Mouse (Mus musculus) adrenal gland, adult 18-20 months (tissue): ENCODE measurements around the gene Zbtb20. TPM values are rescaled to one million over a fixed set of nuclear protein-coding genes. Genes with fewer than 3 reads are reported as not detected.

Experiments used
- DNase-seq, 2 experiments: peaks; one replicate each; pipeline ENCODE4 v3.0.0; 2021 to 2022; ENCODE audit warnings: low spot score in 2 of 2
- total RNA-seq, 2 experiments: library from RNA; stranded (reverse); gene quantifications; 1 replicate in 1 of 2; 2 replicates in 1 of 2; pipeline ENCODE4 v1.2.3; 2021

The Zbtb20 gene
- total RNA-seq, 2 experiments from 2014 or later, result 101 to 109 TPM

DNA sequence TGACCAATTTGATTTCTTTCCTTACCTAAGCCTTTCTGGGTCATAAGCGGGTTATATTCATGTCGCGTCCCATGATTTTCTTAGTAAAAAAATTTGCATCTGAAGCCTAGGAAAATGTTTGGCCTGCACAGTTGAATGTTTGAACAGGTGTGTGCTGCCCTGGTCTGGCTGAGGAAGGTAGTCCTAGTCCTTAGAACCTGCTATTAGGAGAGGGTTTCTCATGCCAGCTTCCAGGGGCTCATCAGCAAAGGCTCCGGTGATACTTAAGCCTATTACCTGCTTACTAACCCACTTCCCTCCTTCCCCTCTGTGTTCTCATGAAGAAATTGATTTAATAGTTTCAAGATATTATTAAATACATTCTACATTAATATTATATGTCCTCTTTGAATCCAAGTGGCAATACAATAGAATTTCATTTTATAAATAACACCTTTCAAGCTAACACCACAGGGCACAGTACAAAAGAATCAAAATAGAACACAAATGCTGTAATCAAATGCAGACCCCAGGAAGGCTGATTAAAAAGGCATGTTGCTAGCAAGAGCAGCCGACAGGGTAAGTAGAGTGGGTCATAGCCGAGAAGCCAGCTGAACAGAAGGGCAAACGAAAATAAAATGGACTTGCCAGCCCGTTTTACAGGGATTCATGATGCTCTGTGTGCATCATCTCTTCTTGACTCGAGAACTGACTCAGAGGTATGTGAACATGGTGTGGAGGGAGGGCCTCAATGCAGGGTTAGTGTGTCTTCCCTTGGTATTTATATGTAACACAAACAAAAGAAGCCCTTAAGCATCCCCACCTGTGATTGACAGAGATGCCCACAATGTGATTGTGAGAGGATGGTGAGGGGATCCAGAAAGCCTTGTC, 480.3 kb downstream of the Zbtb20 start:
- DNase-seq, result no peak

- DNase-seq, result no peak
Measured at GRCm38 (mm10) chr16:43359546-43359945, 483.9 kb downstream of the Zbtb20 start.

GRCm38 (mm10) chr16:43360112-43360511, 484.4 kb downstream of the Zbtb20 start:
- DNase-seq, result no peak

GRCm38 (mm10) chr16:43360838-43361480, 485.3 kb downstream of the Zbtb20 start:
- DNase-seq, result no peak

GRCm38 (mm10) chr16:43362651-43363300, 487.1 kb downstream of the Zbtb20 start:
- DNase-seq, result peak; percentile 63 to 74

GRCm38 (mm10) chr16:43363316-43363715, 487.6 kb downstream of the Zbtb20 start:
- no peak for DNase-seq

GRCm38 (mm10) chr16:43363751-43364515, 488.3 kb downstream of the Zbtb20 start:
- DNase-seq, result peak; percentile 52 to 64

DNA sequence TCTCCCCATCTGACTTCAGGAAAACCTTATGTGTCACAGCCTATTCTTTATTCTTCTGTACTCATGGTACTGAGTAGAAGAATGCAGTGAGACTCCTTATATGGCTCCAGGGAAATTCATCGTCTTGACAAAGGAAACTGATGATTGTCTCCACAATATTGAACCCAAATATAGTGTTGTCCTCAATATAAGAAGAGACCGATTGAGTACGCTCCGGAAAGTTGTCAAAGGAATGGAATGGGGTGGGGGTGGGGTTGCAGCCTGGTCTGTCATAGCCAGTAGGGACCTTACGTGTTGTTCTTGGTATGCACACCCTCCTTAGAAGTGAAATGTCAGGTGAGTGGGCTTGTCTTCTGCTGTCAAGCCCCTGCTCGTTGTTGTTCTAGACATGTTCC, 488.8 kb downstream of the Zbtb20 start:
- DNase-seq, result no peak

GRCm38 (mm10) chr16:43365277-43365676, 489.6 kb downstream of the Zbtb20 start:
- DNase-seq, result no peak

DNA sequence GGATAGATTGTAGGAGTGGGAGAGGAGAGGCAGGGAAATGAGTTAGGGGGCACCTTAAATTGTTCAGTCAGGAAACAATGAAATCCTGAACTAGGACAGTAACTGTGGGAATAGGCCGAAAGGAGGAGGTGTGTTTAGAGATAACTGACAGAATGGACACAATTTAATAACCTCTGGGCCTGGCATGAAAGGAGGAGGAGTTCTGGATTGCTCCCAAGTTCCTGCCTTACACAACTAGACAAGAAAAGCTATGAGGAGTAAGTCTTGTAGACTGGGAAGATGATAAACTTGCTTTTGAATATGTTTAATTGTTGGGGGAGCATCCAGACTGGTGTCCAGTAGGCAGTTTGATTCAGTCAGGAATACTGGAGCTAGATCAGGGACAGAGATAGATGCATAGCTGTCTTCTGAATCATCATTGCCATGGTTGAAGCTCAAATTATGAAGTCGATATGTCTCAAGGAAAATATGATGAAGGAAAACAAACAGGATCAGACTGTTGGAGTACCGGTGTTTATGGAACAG, 494.9 kb downstream of the Zbtb20 start:
- no peak for DNase-seq

DNA sequence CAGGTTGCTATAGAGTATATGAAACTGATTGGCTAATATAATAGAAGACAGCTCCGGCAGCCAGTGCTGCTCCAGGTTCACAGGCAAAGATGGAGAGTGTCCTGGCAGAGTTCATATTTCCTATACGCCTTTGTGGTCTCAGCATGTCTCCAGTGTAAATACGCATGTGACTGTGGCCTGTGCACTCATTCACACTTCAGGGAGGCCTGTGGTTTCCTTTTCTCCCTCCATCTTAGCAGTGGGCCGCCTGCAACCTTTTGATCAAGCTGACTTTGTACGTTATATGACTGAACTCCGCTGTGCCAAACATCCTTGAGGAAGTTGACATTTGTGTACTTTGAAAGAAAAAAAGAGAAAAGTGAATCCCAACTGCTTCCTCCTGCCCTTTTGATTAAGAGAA, 501.1 kb downstream of the Zbtb20 start:
- DNase-seq, result no peak

GRCm38 (mm10) chr16:43379351-43380325, 504.0 kb downstream of the Zbtb20 start:
- DNase-seq, result no peak

- DNase-seq, result no peak
Measured at GRCm38 (mm10) chr16:43381183-43381582, 505.5 kb downstream of the Zbtb20 start.

- DNase-seq, result no peak
Measured at GRCm38 (mm10) chr16:43383149-43383740, 507.6 kb downstream of the Zbtb20 start.

DNA sequence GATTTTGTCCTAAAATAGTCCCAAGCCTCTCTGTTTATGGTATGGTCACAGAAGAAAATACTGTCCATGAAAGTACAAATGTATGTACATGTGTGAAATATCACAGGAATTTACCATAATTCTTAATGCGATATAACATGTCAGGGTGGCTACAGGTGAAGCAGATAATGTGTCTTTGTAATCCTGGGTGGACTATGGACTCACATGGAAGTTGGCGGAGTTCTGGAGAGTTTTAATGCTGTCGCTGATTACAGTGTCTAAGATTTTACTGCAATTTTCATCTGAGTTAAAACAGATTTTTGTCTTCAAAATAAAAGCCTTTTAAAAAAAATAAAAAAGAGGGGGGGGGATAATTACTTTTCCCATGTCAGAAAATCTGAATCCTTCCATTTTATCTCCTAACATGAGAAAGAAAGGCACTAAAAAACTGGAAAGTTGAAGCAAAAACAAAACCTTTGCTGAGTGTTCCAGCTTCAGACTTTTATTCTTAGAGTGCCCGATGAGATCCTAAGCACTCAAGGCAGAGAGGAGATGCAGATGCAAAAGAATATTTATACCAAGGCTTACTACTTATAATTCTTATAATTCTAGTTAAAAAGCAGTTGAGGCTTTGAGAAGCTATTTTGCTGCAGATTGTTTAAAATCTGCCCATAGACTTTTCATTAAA, 509.4 kb downstream of the Zbtb20 start:
- no peak for DNase-seq

GRCm38 (mm10) chr16:43385620-43386210, 510.0 kb downstream of the Zbtb20 start:
- DNase-seq, result no peak

- DNase-seq, result no peak
Measured at GRCm38 (mm10) chr16:43386426-43386825, 510.7 kb downstream of the Zbtb20 start.

DNA sequence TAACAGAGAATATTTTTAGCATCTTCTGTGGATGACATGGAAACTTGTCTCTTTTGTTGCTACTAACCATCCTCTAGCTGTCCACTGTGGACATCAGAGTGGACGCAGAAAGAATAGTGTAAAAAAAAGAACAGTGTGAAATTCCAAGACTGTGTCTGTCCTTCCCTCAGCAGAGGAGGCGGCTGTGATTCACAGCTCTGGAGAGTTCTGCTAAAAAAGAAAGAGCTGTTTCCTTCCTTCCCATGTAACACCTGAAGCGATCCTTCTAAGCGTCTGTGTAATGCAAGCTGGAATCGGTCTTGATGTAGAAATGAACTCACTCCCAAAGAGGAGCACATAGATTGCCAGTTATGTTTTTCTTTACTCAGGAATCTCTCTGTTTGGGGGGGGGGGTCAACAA, 512.7 kb downstream of the Zbtb20 start:
- no peak for DNase-seq
